Mouse (Mus musculus) G1E (cell line): ENCODE measurements around the gene Dok3. TPM values are rescaled to one million over a fixed set of nuclear protein-coding genes. Genes with fewer than 3 reads are reported as not detected.

Source experiments
- ATAC-seq: 2 replicates; pipeline ENCODE4 v1.8.0; 2016; ENCODE audit warnings: mild to moderate bottlenecking; ENCODE audit not compliant: insufficient number of reproducible peaks, poor library complexity, low FRiP score, severe bottlenecking; ENCODE audit errors: extremely low read depth
- DNase-seq: peaks from one replicate; pipeline ENCODE4 v3.0.0; 2012; ENCODE audit warnings: low spot score
- H3K27me3 ChIP-seq: 2 replicates; pipeline ENCODE4 v1.6.1; 2012; ENCODE audit warnings: mild to moderate bottlenecking, low read length, inconsistent platforms; ENCODE audit not compliant: insufficient read depth
- H3K36me3 ChIP-seq: replicated peaks from 2 replicates; pipeline ENCODE3; 2012; ENCODE audit warnings: mild to moderate bottlenecking, inconsistent platforms
- H3K4me1 ChIP-seq: 2 replicates; pipeline ENCODE4 v1.6.1; 2012; ENCODE audit warnings: low read depth, low read length, inconsistent platforms, mixed read lengths; ENCODE audit not compliant: insufficient read depth
- H3K4me3 ChIP-seq: 2 replicates; pipeline ENCODE4 v1.5.1; 2012; ENCODE audit warnings: low read depth, mild to moderate bottlenecking, inconsistent platforms, low read length, moderate library complexity, mixed read lengths
- H3K9me3 ChIP-seq: replicated peaks from 2 replicates; pipeline ENCODE4 v1.6.1; 2012; ENCODE audit warnings: inconsistent platforms
- CTCF ChIP-seq: IDR thresholded peaks from 2 replicates; pipeline ENCODE4 v1.5.1; 2012; ENCODE audit warnings: low read depth, low read length, inconsistent platforms, mixed read lengths
- GATA1 ChIP-seq: IDR thresholded peaks from 2 replicates; pipeline ENCODE4 v1.6.1; 2012; ENCODE audit warnings: borderline replicate concordance, low read length, inconsistent platforms, mixed read lengths
- GATA2 ChIP-seq: IDR thresholded peaks from 2 replicates; pipeline ENCODE4 v1.6.1; 2012; ENCODE audit warnings: low read depth, low read length, inconsistent platforms, borderline replicate concordance
- POLR2AphosphoS5 ChIP-seq: IDR thresholded peaks from 2 replicates; pipeline ENCODE4 v1.6.1; 2012; ENCODE audit warnings: low read depth, low read length, inconsistent platforms; ENCODE audit not compliant: insufficient replicate concordance
- TAL1 ChIP-seq: conservative IDR thresholded peaks from 2 replicates; pipeline ENCODE4 v1.6.1; 2012; ENCODE audit warnings: low read depth, low read length, inconsistent platforms, mixed read lengths
- polyA plus RNA-seq: library from polyadenylated mRNA; stranded (reverse); fragments of >175 nt; gene quantifications from 2 replicates; pipeline ENCODE4 v1.2.3, GENCODE M21; 2012
- total RNA-seq, 2 experiments: library from RNA; stranded (forward) in 1 of 2; stranded (reverse) in 1 of 2; fragments of 200-1000 nt in 1 of 2; fragments of >200 nt in 1 of 2; fragmentation: Nextera tagmentation in 1 of 2; gene quantifications; 2 replicates each; pipeline ENCODE4 v1.2.3; 2014 to 2017

Gene Dok3
- total and polyA plus RNA-seq, 3 experiments: 1.6 to 11.6 (median 8.8) TPM

DNA sequence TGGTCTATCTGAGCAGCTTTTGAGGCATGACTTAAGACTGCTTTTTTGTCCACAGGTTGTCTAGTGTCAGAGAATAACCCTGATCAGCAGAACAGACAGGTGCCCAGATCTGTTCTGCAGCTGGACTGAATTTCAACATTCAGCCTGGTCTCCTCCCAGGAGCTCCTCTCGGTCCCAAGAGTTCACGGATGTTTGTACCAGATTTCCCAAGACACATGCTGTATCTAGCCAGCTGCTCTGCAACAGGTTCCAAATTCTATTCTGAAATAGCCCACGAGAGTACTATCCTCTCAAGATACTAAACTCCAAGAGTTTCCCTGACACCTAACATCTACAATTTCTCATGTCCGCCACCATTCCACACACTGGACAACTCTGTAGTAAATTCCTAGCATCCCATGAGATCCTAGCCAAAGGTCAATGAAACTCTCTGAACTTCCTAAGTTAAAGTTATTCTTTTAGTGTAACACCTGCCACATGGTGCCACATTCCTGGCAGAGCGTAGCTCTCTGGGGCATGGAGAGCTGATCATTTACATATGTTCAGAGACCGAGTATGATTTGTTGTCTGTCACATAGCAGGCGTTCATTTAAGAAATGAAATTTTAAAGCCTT is 34.3 kb upstream of the Dok3 start:
- DNase-seq (no peak), ATAC-seq (no peak)
- Histone ChIP-seq H3K4me1 (peaks cover 9% of the 10 kb centered on the region; the same call in 1 of the 2 replicates), H3K27me3 (no peaks in the 10 kb centered on the region), H3K4me3 (no peak overlapping the region), H3K36me3 (peaks cover 85% of the 10 kb centered on the region), H3K9me3 (no peaks in the 10 kb centered on the region)
- TF ChIP-seq GATA1 (no peak), TAL1 (no peak), CTCF (no peak), GATA2 (no peak), POLR2AphosphoS5 (no peak)

- H3K4me3 ChIP-seq: no peak overlapping the region
- H3K27me3 ChIP-seq: no peaks in the 10 kb centered on the region
- no peak for DNase-seq
- no peak for TF ChIP-seq POLR2AphosphoS5
- TF ChIP-seq GATA1: no peak
- TF ChIP-seq GATA2: no peak
- TF ChIP-seq TAL1: no peak
- TF ChIP-seq CTCF: no peak
- H3K4me1 ChIP-seq: 0 out of 2 replicates have a peak, but pooled peaks cover 3% of the 10 kb centered on the region
- ATAC-seq: no peak
- H3K36me3 ChIP-seq: peaks cover 85% of the 10 kb centered on the region
- no peaks in the 10 kb centered on the region for H3K9me3 ChIP-seq
Observed at GRCm38 (mm10) chr13:55557499-55557898, 28.4 kb upstream of the Dok3 start.

GRCm38 (mm10) chr13:55555921-55556320 is 26.8 kb upstream of the Dok3 start:
- no peak for ATAC-seq
- H3K4me1 ChIP-seq: no peaks in the 10 kb centered on the region
- TF ChIP-seq TAL1: no peak
- TF ChIP-seq GATA1: no peak
- no peak for TF ChIP-seq GATA2
- no peak for TF ChIP-seq CTCF
- TF ChIP-seq POLR2AphosphoS5: no peak
- H3K36me3 ChIP-seq: peaks cover 88% of the 10 kb centered on the region
- no peak overlapping the region for H3K4me3 ChIP-seq
- no peak for DNase-seq
- H3K9me3 ChIP-seq: no peaks in the 10 kb centered on the region
- no peaks in the 10 kb centered on the region for H3K27me3 ChIP-seq

DNA sequence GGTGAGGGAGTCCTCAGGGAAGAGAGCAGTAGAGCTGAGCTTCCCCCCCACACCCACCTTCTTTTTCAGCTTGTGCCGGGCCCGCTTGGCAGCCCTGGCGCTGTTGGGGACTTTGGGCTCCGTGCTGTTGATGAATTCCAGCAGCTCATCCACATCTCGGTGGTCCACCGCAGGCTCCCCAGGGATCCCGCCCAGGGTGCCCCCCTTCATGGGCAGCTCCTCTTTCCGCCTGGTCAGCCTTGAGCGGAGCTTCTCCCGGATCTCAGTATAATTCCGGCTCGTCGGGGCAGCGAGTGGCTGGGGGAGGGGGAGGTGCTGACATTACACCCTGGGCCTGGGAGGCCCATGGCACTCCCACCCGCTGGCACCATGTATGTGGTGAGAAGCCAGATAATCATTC is 20.0 kb upstream of the Dok3 start:
- TF ChIP-seq GATA2: no peak
- no peak for TF ChIP-seq TAL1
- TF ChIP-seq GATA1: no peak
- TF ChIP-seq CTCF: no peak
- no peak for TF ChIP-seq POLR2AphosphoS5
- Histone ChIP-seq H3K4me3 (no peak overlapping the region), H3K9me3 (no peaks in the 10 kb centered on the region), H3K36me3 (peaks cover 98% of the 10 kb centered on the region), H3K27me3 (no peaks in the 10 kb centered on the region), H3K4me1 (peaks cover 6% of the 10 kb centered on the region)
- no peak for DNase-seq
- no peak for ATAC-seq

DNA sequence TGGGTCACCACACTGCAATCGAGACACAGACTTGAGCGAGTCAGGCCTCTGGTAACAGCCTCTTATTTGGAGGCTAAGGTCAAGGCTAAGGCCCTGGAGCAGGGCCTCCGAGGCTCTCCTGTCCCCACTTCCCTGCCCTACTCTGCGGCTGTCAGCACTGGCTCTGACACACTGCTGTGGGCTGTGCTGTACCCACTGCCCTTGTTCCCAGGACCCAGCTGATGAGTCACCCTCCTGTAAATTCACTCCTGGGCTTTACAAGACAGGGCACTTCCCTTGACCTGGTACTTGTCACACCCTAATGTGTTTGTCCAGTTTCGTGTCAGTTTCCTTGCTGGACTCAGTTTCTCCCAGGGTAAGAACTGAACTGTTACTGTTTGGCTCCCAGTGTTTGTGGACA is 19.3 kb upstream of the Dok3 start:
- DNase-seq (no peak), ATAC-seq (no peak)
- H3K4me3 ChIP-seq: no peak overlapping the region
- H3K36me3 ChIP-seq: peaks cover 98% of the 10 kb centered on the region
- H3K4me1 ChIP-seq: peaks cover 6% of the 10 kb centered on the region
- no peaks in the 10 kb centered on the region for H3K9me3 ChIP-seq
- TF ChIP-seq GATA1: no peak
- no peak for TF ChIP-seq TAL1
- TF ChIP-seq POLR2AphosphoS5: no peak
- TF ChIP-seq CTCF: no peak
- no peak for TF ChIP-seq GATA2
- no peaks in the 10 kb centered on the region for H3K27me3 ChIP-seq

- Histone ChIP-seq H3K4me1 (peaks cover 6% of the 10 kb centered on the region), H3K27me3 (no peaks in the 10 kb centered on the region), H3K4me3 (no peak overlapping the region), H3K9me3 (no peaks in the 10 kb centered on the region), H3K36me3 (peaks cover 98% of the 10 kb centered on the region)
- ATAC-seq: no peak
- TF ChIP-seq GATA2: no peak
- no peak for DNase-seq
Observed at GRCm38 (mm10) chr13:55547916-55548315, 18.8 kb upstream of the Dok3 start.
